Mouse (Mus musculus) cortical plate, adult 2 months (tissue): ENCODE data around the gene Tnpo2.

ENCODE experiments used
- CTCF ChIP-seq: fragments of 200-500 bp; IDR thresholded peaks from 2 replicates; pipeline ENCODE4 v1.5.1; 2011; ENCODE audit warnings: mild to moderate bottlenecking, control low read depth, low read length; ENCODE audit not compliant: insufficient read depth; ENCODE audit errors: extremely low read depth
- POLR2A ChIP-seq: fragments of 200-500 bp; IDR thresholded peaks from 2 replicates; pipeline ENCODE4 v1.6.1; 2011; ENCODE audit warnings: mild to moderate bottlenecking, low read length, control low read depth; ENCODE audit not compliant: insufficient read depth; ENCODE audit errors: extremely low read depth

DNA sequence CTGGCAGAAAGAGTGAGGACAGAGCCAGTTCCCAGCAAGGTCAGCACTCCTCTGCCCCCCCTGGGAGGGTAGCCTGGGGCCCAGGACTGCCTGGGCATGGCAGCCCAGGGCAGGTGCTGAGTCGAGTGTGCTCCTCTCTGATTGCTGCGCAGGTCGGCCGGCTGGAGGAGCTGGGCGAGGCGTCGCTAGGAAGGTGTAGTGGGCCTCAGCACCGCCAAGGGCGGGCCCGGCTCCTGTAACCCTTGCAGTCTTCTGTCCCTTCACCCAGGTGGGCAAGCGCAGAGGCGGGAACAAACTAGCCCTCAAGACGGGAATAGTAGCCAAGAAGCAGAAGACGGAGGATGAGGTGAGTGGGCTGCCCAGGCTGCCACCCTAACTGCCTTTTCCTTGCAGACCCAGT lies 7.4 kb upstream of the Tnpo2 start:
- TF ChIP-seq CTCF (no peak), POLR2A (no peak)
